Mouse (Mus musculus) CH12F3 (cell line): ENCODE measurements around the gene Sec63.

Experiments used
- in situ Hi-C: fragments of 300-500 bp; cut with MboI; formaldehyde crosslinking; loops from 2 replicates; pipeline ENCODE4 v1.14.3; 2020; ENCODE audit warnings: low sequenced_read_pairs

Sec63 gene

GRCm38 (mm10) chr10:42862102-42862740 lies 100.9 kb downstream of the Sec63 start:
- in situ Hi-C loops: no loop called here

- in situ Hi-C loops: no loop called here
Observed at GRCm38 (mm10) chr10:42862806-42863205, 101.5 kb downstream of the Sec63 start.

- in situ Hi-C loops: no loop called here
Observed at GRCm38 (mm10) chr10:42863621-42864391, 102.5 kb downstream of the Sec63 start.

- in situ Hi-C loops: no loop called here
Observed at GRCm38 (mm10) chr10:42864696-42865095, 103.4 kb downstream of the Sec63 start.

GRCm38 (mm10) chr10:42868416-42868815 lies 107.1 kb downstream of the Sec63 start:
- in situ Hi-C loops: no loop called here

GRCm38 (mm10) chr10:42869467-42869866 lies 108.2 kb downstream of the Sec63 start:
- in situ Hi-C loops: no loop called here

- in situ Hi-C loops: no loop called here
Observed at GRCm38 (mm10) chr10:42872269-42873010, 111.1 kb downstream of the Sec63 start.

GRCm38 (mm10) chr10:42873077-42873595 lies 111.8 kb downstream of the Sec63 start:
- in situ Hi-C loops: no loop called here

- in situ Hi-C loops: no loop called here
Observed at GRCm38 (mm10) chr10:42876172-42876571, 114.9 kb downstream of the Sec63 start.

- in situ Hi-C loops: no loop called here
Observed at GRCm38 (mm10) chr10:42879269-42879681, 118.0 kb downstream of the Sec63 start.

- in situ Hi-C loops: no loop called here
Observed at GRCm38 (mm10) chr10:42879682-42880081, 118.4 kb downstream of the Sec63 start.
